Comparison of ENCODE assay signal across 16 mouse cellular contexts in genomic region chr7:128050739-128051138, GRCm38 (mm10). TPM values are rescaled to one million over a fixed set of nuclear protein-coding genes. Genes with fewer than 3 reads are reported as not detected.
DNase-seq lines count a peak whose midpoint lies in the region; ATAC-seq lines count a peak whose summit lies in the region.
"Had no signal": no experiment of that assay in that cellular context is flagged by ENCODE, and none has a peak within 500 bp of the region (broad histone marks: within the 10 kb centered on the region; RNA-seq: fewer than 3 reads in every experiment).

No protein-coding gene starts in this region.

- no peaks in the 10 kb centered on the region for H3K9me3 ChIP-seq in kidney, embryonic 14.5 days (ENCODE audit: control insufficient read depth, low read length)
- no peaks in the 10 kb centered on the region for H3K9me3 ChIP-seq in hindbrain, embryonic 11.5 days (ENCODE audit: control insufficient read depth, low read length)
- H3K9me3 ChIP-seq: hindbrain, embryonic 10.5 days; limb, embryonic 10.5 days; midbrain, embryonic 13.5 days; stomach, embryonic 15.5 days had no signal

- H3K9ac ChIP-seq in kidney, embryonic 14.5 days (ENCODE audit: low read depth, low read length) = no peak overlapping the region
- no peak overlapping the region for H3K9ac ChIP-seq in hindbrain, embryonic 11.5 days (ENCODE audit: low read depth, low read length)
- H3K9ac ChIP-seq: midbrain, embryonic 13.5 days; stomach, embryonic 15.5 days had no signal

- H3K27ac ChIP-seq in kidney, embryonic 14.5 days (ENCODE audit: low read depth, low read length) = no peak overlapping the region
- H3K27ac ChIP-seq in hindbrain, embryonic 11.5 days (ENCODE audit: low read depth, low read length) = no peak overlapping the region
- H3K27ac ChIP-seq: hindbrain, embryonic 10.5 days; limb, embryonic 10.5 days; midbrain, embryonic 13.5 days; stomach, embryonic 15.5 days had no signal

- no peak overlapping the region for H3K4me2 ChIP-seq in kidney, embryonic 14.5 days (replicated peaks; ENCODE audit: low read depth, low read length)
- no peak overlapping the region for H3K4me2 ChIP-seq in hindbrain, embryonic 11.5 days (replicated peaks; ENCODE audit: low read depth, low read length)
- H3K4me2 ChIP-seq: midbrain, embryonic 13.5 days; stomach, embryonic 15.5 days had no signal

- H3K27me3 ChIP-seq in kidney, embryonic 14.5 days (ENCODE audit: control insufficient read depth, insufficient read depth, low read length) = no peaks in the 10 kb centered on the region
- H3K27me3 ChIP-seq in hindbrain, embryonic 11.5 days (ENCODE audit: control insufficient read depth, insufficient read depth, low read length) = no peaks in the 10 kb centered on the region
- H3K27me3 ChIP-seq: midbrain, embryonic 13.5 days; stomach, embryonic 15.5 days had no signal

- no peak overlapping the region for H3K4me3 ChIP-seq in kidney, embryonic 14.5 days (ENCODE audit: low read length)
- no peak overlapping the region for H3K4me3 ChIP-seq in hindbrain, embryonic 11.5 days (ENCODE audit: low read depth, low read length)
- H3K4me3 ChIP-seq: hindbrain, embryonic 10.5 days; limb, embryonic 10.5 days; midbrain, embryonic 13.5 days; stomach, embryonic 15.5 days had no signal

- WGBS in kidney, embryonic 14.5 days = 56% methylated on average over 4 of the region's 4 CpGs
- 69% methylated on average over 4 of the region's 4 CpGs for WGBS in hindbrain, embryonic 11.5 days

- H3K36me3 ChIP-seq in kidney, embryonic 14.5 days (ENCODE audit: control insufficient read depth, insufficient read depth, low read length) = no peaks in the 10 kb centered on the region
- no peaks in the 10 kb centered on the region for H3K36me3 ChIP-seq in hindbrain, embryonic 11.5 days (ENCODE audit: control insufficient read depth, insufficient read depth, low read length)
- H3K36me3 ChIP-seq: hindbrain, embryonic 10.5 days; limb, embryonic 10.5 days; midbrain, embryonic 13.5 days; stomach, embryonic 15.5 days had no signal

- no peak for DNase-seq in kidney, adult 8-10 months
- peak; percentile 49 to 53 for DNase-seq in B cell, adult 2 months
- peak; percentile 60 to 78 for DNase-seq in monocyte, adult 2 months (ENCODE audit: low read depth in 1 of 2, low spot score in 2 of 2)
- no peak for DNase-seq in adrenal gland, adult 8-10 months
- no peak for DNase-seq in testis, postnatal 14 days (ENCODE audit: low spot score)
- DNase-seq in hindbrain, embryonic 11.5 days (ENCODE audit: low spot score) = no peak
- DNase-seq: adrenal gland, postnatal 25 days; cerebellum, postnatal 25 days; kidney, postnatal 25 days had no signal

- ATAC-seq in kidney, embryonic 14.5 days (ENCODE audit: low FRiP score, low TSS enrichment) = peak; percentile 64
- ATAC-seq in granulocyte monocyte progenitor cell, adult 5-6 weeks (replicated peaks; ENCODE audit: poor library complexity, severe bottlenecking) = peak; percentile 89
- no peak for ATAC-seq in hindbrain, embryonic 11.5 days (ENCODE audit: low FRiP score)
- ATAC-seq: midbrain, embryonic 13.5 days had no signal

- 0 out of 2 replicates have a peak, but pooled peaks cover 4% of the 10 kb centered on the region for H3K4me1 ChIP-seq in kidney, embryonic 14.5 days (ENCODE audit: control insufficient read depth, insufficient read depth, low read length)
- no peaks in the 10 kb centered on the region for H3K4me1 ChIP-seq in hindbrain, embryonic 11.5 days (replicated peaks; ENCODE audit: control insufficient read depth, insufficient read depth, low read length)
- H3K4me1 ChIP-seq: hindbrain, embryonic 10.5 days; midbrain, embryonic 13.5 days; stomach, embryonic 15.5 days had no signal

RNA-seq across cellular contexts. Expression of gene Itgam, which starts 11.7 kb away (rescaled TPM):
- 0.14 and 0.54 TPM in 2 replicates for polyA plus RNA-seq in kidney, embryonic 14.5 days (2014; fragmentation: Nextera tagmentation; extraction: Ambion mirVana)
- total RNA-seq in granulocyte monocyte progenitor cell, adult 5-6 weeks (2014; fragmentation: Nextera tagmentation) = 12.5 and 17.5 TPM in 2 replicates
- total RNA-seq in granulocyte monocyte progenitor cell, adult 5-6 weeks (2017) = 21.6 and 23.7 TPM in 2 replicates
- 1 to 10 TPM; 5.6 to 6.9 (median 6.4) TPM for total RNA-seq in adrenal gland, adult 8-10 months (2022)
- 0.42 TPM in 2 replicates for polyA plus RNA-seq in hindbrain, embryonic 11.5 days (2014; fragmentation: Nextera tagmentation; extraction: Ambion mirVana)

RNA-seq across cellular contexts. Expression of gene Gm49368, which starts 11.7 kb away (rescaled TPM):
- not detected in 2 replicates for polyA plus RNA-seq in kidney, embryonic 14.5 days (2014; fragmentation: Nextera tagmentation; extraction: Ambion mirVana)
- total RNA-seq in granulocyte monocyte progenitor cell, adult 5-6 weeks (2014; fragmentation: Nextera tagmentation) = not detected in 2 replicates
- total RNA-seq in granulocyte monocyte progenitor cell, adult 5-6 weeks (2017) = 0.09 TPM in 1 of 2 replicates, not detected in the other
- total RNA-seq in adrenal gland, adult 8-10 months (2022) = under 1 TPM in 1 of 4 experiments, not detected in 3; 0.11 TPM
- not detected in 2 replicates for polyA plus RNA-seq in hindbrain, embryonic 11.5 days (2014; fragmentation: Nextera tagmentation; extraction: Ambion mirVana)
- total RNA-seq: adrenal gland, postnatal 25 days had no signal
- polyA plus RNA-seq: gonadal fat pad, adult 2 months; limb, embryonic 10.5 days; midbrain, embryonic 13.5 days; stomach, embryonic 15.5 days had no signal

RNA-seq across cellular contexts. Expression of gene Trim72, which starts 47.0 kb away (rescaled TPM):
- 0.14 TPM in 1 of 2 replicates, not detected in the other for polyA plus RNA-seq in kidney, embryonic 14.5 days (2014; fragmentation: Nextera tagmentation; extraction: Ambion mirVana)
- total RNA-seq in granulocyte monocyte progenitor cell, adult 5-6 weeks (2014; fragmentation: Nextera tagmentation) = not detected in 2 replicates
- not detected in 2 replicates for total RNA-seq in granulocyte monocyte progenitor cell, adult 5-6 weeks (2017)
- total RNA-seq in adrenal gland, adult 8-10 months (2022) = under 1 TPM in 3 of 4 experiments, not detected in 1; 0.12 to 0.31 (median 0.24) TPM
- not detected in 2 replicates for polyA plus RNA-seq in hindbrain, embryonic 11.5 days (2014; fragmentation: Nextera tagmentation; extraction: Ambion mirVana)
- polyA plus RNA-seq: hindbrain, embryonic 10.5 days; limb, embryonic 10.5 days; midbrain, embryonic 13.5 days had no signal

RNA-seq across cellular contexts. Expression of gene Pycard, which starts 57.1 kb away (rescaled TPM):
- polyA plus RNA-seq in kidney, embryonic 14.5 days (2014; fragmentation: Nextera tagmentation; extraction: Ambion mirVana) = 39.5 and 47.3 TPM in 2 replicates
- total RNA-seq in granulocyte monocyte progenitor cell, adult 5-6 weeks (2014; fragmentation: Nextera tagmentation) = 115 and 175 TPM in 2 replicates
- 62.6 and 101 TPM in 2 replicates for total RNA-seq in granulocyte monocyte progenitor cell, adult 5-6 weeks (2017)
- 1 to 10 TPM; 4.0 to 5.8 (median 4.5) TPM for total RNA-seq in adrenal gland, adult 8-10 months (2022)
- 8.4 and 11.0 TPM in 2 replicates for polyA plus RNA-seq in hindbrain, embryonic 11.5 days (2014; fragmentation: Nextera tagmentation; extraction: Ambion mirVana)

Comparison
In these comparisons a context has a peak if more than half of its experiments do, and no peak if none do; other contexts are left out.
1. DNase-seq: peak in B cell, adult 2 months (2 of 2) and monocyte, adult 2 months (2 of 2); none in kidney, adult 8-10 months (0 of 2), adrenal gland, adult 8-10 months (single experiment), testis, postnatal 14 days (single experiment) and hindbrain, embryonic 11.5 days (single experiment).